Comparison of ENCODE assay signal across 18 mouse cellular contexts in genomic region chr7:109523304-109523703, GRCm38 (mm10). TPM values are rescaled to one million over a fixed set of nuclear protein-coding genes. Genes with fewer than 3 reads are reported as not detected.
DNase-seq lines count a peak whose midpoint lies in the region; ATAC-seq and TF ChIP-seq lines count a peak whose summit lies in the region.
"Had no signal": no experiment of that assay in that cellular context is flagged by ENCODE, and none has a peak within 500 bp of the region (broad histone marks: within the 10 kb centered on the region; RNA-seq: fewer than 3 reads in every experiment).

No protein-coding gene starts in this region.

- TF ChIP-seq POLR2A in cortical plate, adult 2 months (IDR thresholded peaks at IDR 0.05; ENCODE audit: extremely low read depth, insufficient read depth, low read length), result 0 out of 2 replicates have a peak, but pooled peaks have one; percentile 8

- WGBS in hindbrain, embryonic 15.5 days, result 69% methylated on average over 2 of the region's 2 CpGs
- WGBS in hindbrain, embryonic 16.5 days, result 67% methylated on average over 2 of the region's 2 CpGs
- 63% methylated on average over 2 of the region's 2 CpGs for WGBS in stomach, embryonic 16.5 days
- 50% methylated on average over 2 of the region's 2 CpGs for WGBS in stomach, postnatal 0 days

- no peaks in the 10 kb centered on the region for H3K27me3 ChIP-seq in hindbrain, embryonic 15.5 days
- no peaks in the 10 kb centered on the region for H3K27me3 ChIP-seq in hindbrain, embryonic 16.5 days (replicated peaks; ENCODE audit: control insufficient read depth, insufficient read depth, low read length)
- no peaks in the 10 kb centered on the region for H3K27me3 ChIP-seq in stomach, embryonic 16.5 days (ENCODE audit: control insufficient read depth, insufficient read depth, low read length)
- H3K27me3 ChIP-seq in stomach, postnatal 0 days (ENCODE audit: control insufficient read depth, insufficient read depth, low read length), result no peaks in the 10 kb centered on the region
- H3K27me3 ChIP-seq: embryonic facial prominence, embryonic 12.5 days had no signal

- DNase-seq in stomach, postnatal 0 days (ENCODE audit: low spot score), result no peak
- DNase-seq in spleen, adult 12 weeks (ENCODE audit: low spot score), result no peak
- DNase-seq: cerebellum, adult 11 months; cerebellum, postnatal 25 days; gastrocnemius, postnatal 36 days; heart, postnatal 14 days; lung, postnatal 36 days; thymus, adult 2 months had no signal

- H3K9ac ChIP-seq in hindbrain, embryonic 15.5 days, result no peak overlapping the region
- no peak overlapping the region for H3K9ac ChIP-seq in hindbrain, embryonic 16.5 days (ENCODE audit: low read depth, low read length)
- no peak overlapping the region for H3K9ac ChIP-seq in stomach, embryonic 16.5 days (ENCODE audit: low read length)
- no peak overlapping the region for H3K9ac ChIP-seq in stomach, postnatal 0 days (ENCODE audit: low read length)
- H3K9ac ChIP-seq: embryonic facial prominence, embryonic 12.5 days; liver, embryonic 14.5 days had no signal

- H3K4me2 ChIP-seq in hindbrain, embryonic 15.5 days, result no peak overlapping the region
- no peak overlapping the region for H3K4me2 ChIP-seq in hindbrain, embryonic 16.5 days (ENCODE audit: low read length)
- H3K4me2 ChIP-seq in stomach, embryonic 16.5 days (ENCODE audit: low read depth, low read length), result no peak overlapping the region
- H3K4me2 ChIP-seq in stomach, postnatal 0 days (replicated peaks; ENCODE audit: low read depth), result no peak overlapping the region
- H3K4me2 ChIP-seq: embryonic facial prominence, embryonic 12.5 days; heart, embryonic 11.5 days had no signal

- H3K36me3 ChIP-seq in hindbrain, embryonic 15.5 days, result peaks cover 49% of the 10 kb centered on the region
- peaks cover 38% of the 10 kb centered on the region for H3K36me3 ChIP-seq in hindbrain, embryonic 16.5 days (ENCODE audit: control insufficient read depth, insufficient read depth, low read length)
- peaks cover 8% of the 10 kb centered on the region for H3K36me3 ChIP-seq in stomach, embryonic 16.5 days (ENCODE audit: control insufficient read depth, insufficient read depth, low read length)
- H3K36me3 ChIP-seq in stomach, postnatal 0 days (ENCODE audit: control insufficient read depth, insufficient read depth, low read length), result peaks cover 15% of the 10 kb centered on the region

- ATAC-seq in hindbrain, embryonic 15.5 days (ENCODE audit: low FRiP score, low read depth), result no peak
- no peak for ATAC-seq in hindbrain, embryonic 16.5 days
- ATAC-seq in stomach, embryonic 16.5 days (ENCODE audit: insufficient read depth, low FRiP score), result no peak
- no peak for ATAC-seq in stomach, postnatal 0 days (ENCODE audit: low FRiP score, low TSS enrichment)
- no peak for ATAC-seq in frontal cortex, adult (ENCODE audit: low TSS enrichment)

- H3K9me3 ChIP-seq in hindbrain, embryonic 15.5 days, result no peaks in the 10 kb centered on the region
- no peaks in the 10 kb centered on the region for H3K9me3 ChIP-seq in hindbrain, embryonic 16.5 days (ENCODE audit: control insufficient read depth, low read length)
- no peaks in the 10 kb centered on the region for H3K9me3 ChIP-seq in stomach, embryonic 16.5 days (replicated peaks; ENCODE audit: control insufficient read depth, low read length)
- no peaks in the 10 kb centered on the region for H3K9me3 ChIP-seq in stomach, postnatal 0 days (ENCODE audit: control insufficient read depth, low read length)
- H3K9me3 ChIP-seq: embryonic facial prominence, embryonic 12.5 days; forebrain, embryonic 10.5 days had no signal

- no peak for TF ChIP-seq EP300 in stomach, postnatal 0 days (optimal IDR thresholded peaks at IDR 0.05)

- no peak overlapping the region for H3K4me3 ChIP-seq in hindbrain, embryonic 15.5 days
- no peak overlapping the region for H3K4me3 ChIP-seq in hindbrain, embryonic 16.5 days (ENCODE audit: low read length)
- H3K4me3 ChIP-seq in stomach, embryonic 16.5 days (replicated peaks; ENCODE audit: low read length), result no peak overlapping the region
- H3K4me3 ChIP-seq in stomach, postnatal 0 days (ENCODE audit: low read depth, low read length), result no peak overlapping the region
- no peak overlapping the region for H3K4me3 ChIP-seq in cortical plate, adult 2 months (ENCODE audit: insufficient read depth, low read length)
- H3K4me3 ChIP-seq: embryonic facial prominence, embryonic 12.5 days; forebrain, embryonic 10.5 days had no signal

- no peak for TF ChIP-seq CTCF in stomach, postnatal 0 days (IDR thresholded peaks at IDR 0.05; ENCODE audit: low read depth)
- no peak for TF ChIP-seq CTCF in cortical plate, adult 2 months (IDR thresholded peaks at IDR 0.05; ENCODE audit: extremely low read depth, insufficient read depth, low read length)

- H3K4me1 ChIP-seq in hindbrain, embryonic 15.5 days (replicated peaks), result peaks cover 22% of the 10 kb centered on the region
- H3K4me1 ChIP-seq in hindbrain, embryonic 16.5 days (ENCODE audit: control insufficient read depth, insufficient read depth, low read depth, low read length), result peaks cover 14% of the 10 kb centered on the region
- H3K4me1 ChIP-seq in stomach, embryonic 16.5 days (ENCODE audit: control insufficient read depth, insufficient read depth, low read length), result peaks cover 24% of the 10 kb centered on the region
- H3K4me1 ChIP-seq in stomach, postnatal 0 days (replicated peaks; ENCODE audit: control insufficient read depth, insufficient read depth), result no peaks in the 10 kb centered on the region
- peaks cover 4% of the 10 kb centered on the region; the same call in 1 of the 2 replicates for H3K4me1 ChIP-seq in cortical plate, adult 2 months (ENCODE audit: control insufficient read depth, insufficient read depth, low read length)

- H3K27ac ChIP-seq in hindbrain, embryonic 15.5 days (replicated peaks), result peak overlapping the region; percentile 7; the same call in 1 of the 2 replicates
- no peak overlapping the region for H3K27ac ChIP-seq in hindbrain, embryonic 16.5 days (ENCODE audit: low read depth, low read length)
- peak overlapping the region; percentile 29; the same call in 1 of the 2 replicates for H3K27ac ChIP-seq in stomach, embryonic 16.5 days (ENCODE audit: low read length)
- no peak overlapping the region for H3K27ac ChIP-seq in stomach, postnatal 0 days (replicated peaks)
- H3K27ac ChIP-seq in cortical plate, adult 2 months (ENCODE audit: insufficient read depth, low read length), result no peak overlapping the region
- H3K27ac ChIP-seq: forebrain, embryonic 10.5 days had no signal

RNA-seq across cellular contexts. Expression of gene Rpl27a, which starts 4.4 kb away (rescaled TPM):
- 80.2 and 81.4 TPM in 2 replicates for polyA plus RNA-seq in hindbrain, embryonic 15.5 days (2015; fragmentation: Nextera tagmentation; extraction: Ambion mirVana)
- polyA plus RNA-seq in hindbrain, embryonic 16.5 days (2015; fragmentation: Nextera tagmentation; extraction: Ambion mirVana), result 76.0 and 80.8 TPM in 2 replicates
- polyA plus RNA-seq in stomach, embryonic 16.5 days (2015; fragmentation: Nextera tagmentation; extraction: Ambion mirVana), result 109 and 128 TPM in 2 replicates
- polyA plus RNA-seq in stomach, postnatal 0 days (2015; fragmentation: Nextera tagmentation; extraction: Ambion mirVana), result 122 and 123 TPM in 2 replicates
- 325 and 368 TPM in 2 replicates for polyA plus RNA-seq in cortical plate, adult 2 months (2012; rRNA removed)

RNA-seq across cellular contexts. Expression of gene Trim66, which starts 15.4 kb away (rescaled TPM):
- polyA plus RNA-seq in hindbrain, embryonic 15.5 days (2015; fragmentation: Nextera tagmentation; extraction: Ambion mirVana), result 0.79 and 0.81 TPM in 2 replicates
- polyA plus RNA-seq in hindbrain, embryonic 16.5 days (2015; fragmentation: Nextera tagmentation; extraction: Ambion mirVana), result 0.91 and 1.4 TPM in 2 replicates
- 0.02 and 0.09 TPM in 2 replicates for polyA plus RNA-seq in stomach, embryonic 16.5 days (2015; fragmentation: Nextera tagmentation; extraction: Ambion mirVana)
- polyA plus RNA-seq in stomach, postnatal 0 days (2015; fragmentation: Nextera tagmentation; extraction: Ambion mirVana), result 0.02 TPM in 2 replicates
- polyA plus RNA-seq in cortical plate, adult 2 months (2012; rRNA removed), result 13.7 and 15.1 TPM in 2 replicates
- polyA plus RNA-seq: kidney, embryonic 14.5 days had no signal

Comparison
In these comparisons a context has a peak if more than half of its experiments do, and no peak if none do; other contexts are left out.
1. H3K27ac ChIP-seq: peak in hindbrain, embryonic 15.5 days (single experiment) and stomach, embryonic 16.5 days (single experiment); none in hindbrain, embryonic 16.5 days (single experiment), stomach, postnatal 0 days (single experiment) and cortical plate, adult 2 months (single experiment).